Comparison of ENCODE assay signal across 33 mouse cellular contexts in the genomic region with DNA sequence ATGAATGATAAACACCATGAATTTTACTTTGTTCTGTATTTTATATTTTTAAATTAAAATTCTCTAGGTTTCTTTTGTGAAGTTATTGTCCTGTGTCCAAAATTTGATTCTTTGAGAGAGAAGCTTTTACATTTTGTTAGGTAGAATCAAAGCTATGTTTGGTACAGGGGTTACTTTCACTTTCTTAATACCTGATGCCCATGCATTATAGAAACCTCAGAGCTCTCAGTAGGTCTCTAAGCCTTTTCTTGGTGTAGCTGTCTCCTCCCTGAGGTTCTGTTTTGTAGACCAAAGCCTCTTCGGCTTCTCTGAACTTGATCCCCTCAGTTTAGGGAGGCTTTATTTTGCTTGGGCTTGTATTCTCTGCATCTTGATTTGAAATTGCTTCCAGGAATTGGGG. TPM values are rescaled to one million over a fixed set of nuclear protein-coding genes. Genes with fewer than 3 reads are reported as not detected.
"Had no signal": no experiment of that assay in that cellular context is flagged by ENCODE, and none has a peak within 500 bp of the region (broad histone marks: within the 10 kb centered on the region; RNA-seq: fewer than 3 reads in every experiment).

No protein-coding gene starts in this region.

- H3K9ac ChIP-seq: heart, embryonic 12.5 days; hindbrain, embryonic 13.5 days; kidney, embryonic 15.5 days; limb, embryonic 13.5 days; limb, embryonic 15.5 days; liver, embryonic 12.5 days had no signal

- DNase-seq: gastrocnemius, adult 2 months; gastrocnemius, postnatal 10 days; gastrocnemius, postnatal 25 days; heart, adult 18-20 months; heart, postnatal 14 days; heart, postnatal 36 days; kidney, adult 11 months; kidney, adult 2 months; kidney, adult 9 months; kidney, postnatal 14 days; kidney, postnatal 36 days; layer of hippocampus, adult 9-11 months; layer of hippocampus, postnatal 36 days; left cerebral cortex, postnatal 4 days had no signal

- H3K27ac ChIP-seq: gastrocnemius, adult 2 months; heart, embryonic 10.5 days; hindbrain, embryonic 13.5 days; kidney, embryonic 15.5 days; kidney, postnatal 0 days; limb, embryonic 13.5 days; limb, embryonic 15.5 days; liver, embryonic 12.5 days had no signal

- H3K27me3 ChIP-seq: heart, embryonic 12.5 days; hindbrain, embryonic 13.5 days; kidney, embryonic 15.5 days; limb, embryonic 13.5 days; limb, embryonic 15.5 days; liver, embryonic 12.5 days had no signal

- H3K4me2 ChIP-seq: heart, embryonic 12.5 days; hindbrain, embryonic 13.5 days; kidney, embryonic 15.5 days; limb, embryonic 13.5 days; limb, embryonic 15.5 days; liver, embryonic 12.5 days had no signal

- H3K36me3 ChIP-seq: heart, embryonic 10.5 days; heart, embryonic 12.5 days; hindbrain, embryonic 13.5 days; kidney, embryonic 15.5 days; limb, embryonic 13.5 days; limb, embryonic 15.5 days; liver, embryonic 12.5 days had no signal

- ATAC-seq: hindbrain, embryonic 16.5 days; intestine, embryonic 16.5 days; liver, embryonic 12.5 days had no signal

- H3K9me3 ChIP-seq: heart, embryonic 10.5 days; heart, embryonic 12.5 days; hindbrain, embryonic 13.5 days; kidney, embryonic 15.5 days; limb, embryonic 15.5 days; liver, embryonic 12.5 days had no signal

- H3K4me3 ChIP-seq: gastrocnemius, adult 2 months; heart, embryonic 10.5 days; heart, embryonic 12.5 days; hindbrain, embryonic 13.5 days; kidney, embryonic 15.5 days; limb, embryonic 13.5 days; limb, embryonic 15.5 days; liver, embryonic 12.5 days had no signal

- H3K4me1 ChIP-seq: heart, embryonic 10.5 days; heart, embryonic 12.5 days; hindbrain, embryonic 13.5 days; kidney, embryonic 15.5 days; limb, embryonic 13.5 days; limb, embryonic 15.5 days; liver, embryonic 12.5 days had no signal

RNA-seq across cellular contexts. Expression of a gene that starts 26.6 kb away (rescaled TPM):
- total RNA-seq: gastrocnemius, adult 2 months; granulocyte monocyte progenitor cell, adult 5-6 weeks; heart, adult 18-20 months; heart, adult 8-10 months; heart, postnatal 14 days; heart, postnatal 36 days; hematopoietic stem cell, adult 5-6 weeks; layer of hippocampus, adult 18-20 months; layer of hippocampus, postnatal 14 days; layer of hippocampus, postnatal 36 days; left cerebral cortex, postnatal 25 days; liver, adult 2 months had no signal
- polyA plus RNA-seq: heart, embryonic 12.5 days; heart, embryonic 14.5 days; heart, embryonic 16.5 days; liver, adult 2 months; liver, embryonic 12.5 days had no signal
